Mouse (Mus musculus) cerebellum, adult 2 months (tissue): Measurements from ENCODE around the gene Adamts6. TPM values are rescaled to one million over a fixed set of nuclear protein-coding genes. Genes with fewer than 3 reads are reported as not detected.

Experiments
- DNase-seq, 2 experiments: peaks; one replicate each; pipeline ENCODE4 v3.0.0; 2021
- H3K27ac ChIP-seq: fragments of 200-500 bp; 2 replicates; pipeline ENCODE4 v1.5.1; 2012; ENCODE audit warnings: low read length, control low read depth, inconsistent platforms; ENCODE audit not compliant: insufficient read depth
- H3K27me3 ChIP-seq: fragments of 200-500 bp; 2 replicates; pipeline ENCODE4 v1.6.1; 2012; ENCODE audit warnings: inconsistent platforms, mild to moderate bottlenecking, low read length, moderate library complexity; ENCODE audit not compliant: control insufficient read depth, insufficient read depth
- H3K4me1 ChIP-seq: fragments of 200-500 bp; 2 replicates; pipeline ENCODE4 v1.6.1; 2011; ENCODE audit warnings: low read length; ENCODE audit not compliant: control insufficient read depth, insufficient read depth
- H3K4me3 ChIP-seq: fragments of 200-500 bp; replicated peaks from 2 replicates; pipeline ENCODE3; 2011; ENCODE audit warnings: mild to moderate bottlenecking, low read depth, low read length, control low read depth; ENCODE audit not compliant: insufficient read depth
- CTCF ChIP-seq: fragments of 200-500 bp; IDR thresholded peaks from 2 replicates; pipeline ENCODE4 v1.5.1; 2011; ENCODE audit warnings: low read depth, mild to moderate bottlenecking, control low read depth, low read length, moderate library complexity, borderline replicate concordance; ENCODE audit not compliant: insufficient read depth
- POLR2A ChIP-seq: fragments of 200-500 bp; IDR thresholded peaks from 2 replicates; pipeline ENCODE4 v1.6.1; 2011; ENCODE audit warnings: low read length, control low read depth, borderline replicate concordance; ENCODE audit not compliant: insufficient read depth
- WGBS: fragments of 180-500 bp; shearing (Covaris S2); methylation state at CpG from one replicate; pipeline ENCODE4 v1.1.7; 2018; 5-methylcytosine and 5-hydroxymethylcytosine counted together
- polyA plus RNA-seq: library from polyadenylated mRNA; depleted of rRNA; stranded (reverse); fragments of >200 nt; gene quantifications from 2 replicates; pipeline ENCODE4 v1.2.3, GENCODE M21; 2012

Adamts6 gene
- polyA plus RNA-seq, 1 experiment: 5.0 TPM

DNA sequence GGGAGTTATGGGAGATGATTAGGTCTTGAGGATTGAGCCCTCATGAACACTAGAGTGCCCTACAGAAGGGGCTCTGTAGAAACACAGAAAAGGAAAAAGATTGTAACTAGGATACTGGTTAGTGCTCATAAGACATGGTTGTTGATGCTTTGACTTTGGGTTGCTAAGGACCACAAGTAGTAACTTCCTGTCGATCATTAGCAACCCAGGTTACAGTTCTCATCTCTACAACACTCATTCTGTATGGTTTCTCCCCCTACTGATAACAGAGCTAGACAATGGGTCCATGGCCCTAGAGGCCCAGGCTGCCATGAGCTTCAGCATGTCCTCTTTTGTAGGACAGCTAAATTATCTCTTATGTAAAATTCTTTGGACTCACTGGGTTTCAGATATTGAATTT lies 227.4 kb downstream of the Adamts6 start:
- DNase-seq: no peak
- no peak for TF ChIP-seq POLR2A
- no peak for TF ChIP-seq CTCF
- peaks cover 7% of the 10 kb centered on the region for H3K4me1 ChIP-seq
- H3K27ac ChIP-seq: no peak overlapping the region
- 92% methylated on average over 1 of the region's 1 CpGs for WGBS
- no peak overlapping the region for H3K4me3 ChIP-seq
- H3K27me3 ChIP-seq: no peaks in the 10 kb centered on the region

DNA sequence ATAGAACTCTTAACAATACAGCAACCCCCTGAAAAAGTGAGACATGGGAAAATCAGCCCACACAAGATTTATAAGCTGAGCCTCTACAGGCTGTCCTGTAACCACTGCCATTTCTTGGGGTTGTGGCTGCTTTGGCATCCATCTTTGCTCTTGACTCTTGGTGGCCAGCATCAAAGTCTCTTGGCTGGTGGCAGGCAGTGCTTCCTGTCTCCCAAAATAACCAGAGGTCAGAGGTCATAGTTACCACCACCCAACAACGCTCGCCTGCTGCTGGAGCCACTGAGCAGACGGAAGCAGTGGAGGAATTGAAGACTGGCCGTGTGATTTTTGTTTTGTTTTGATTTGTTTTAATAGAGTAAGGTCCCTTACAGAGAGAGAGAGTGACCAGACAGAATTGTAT lies 228.5 kb downstream of the Adamts6 start:
- TF ChIP-seq POLR2A (no peak), CTCF (no peak)
- no peaks in the 10 kb centered on the region for H3K4me1 ChIP-seq
- no peak overlapping the region for H3K4me3 ChIP-seq
- no peak for DNase-seq
- H3K27ac ChIP-seq: no peak overlapping the region
- 87% methylated on average over 4 of the region's 4 CpGs for WGBS
- no peaks in the 10 kb centered on the region for H3K27me3 ChIP-seq

DNA sequence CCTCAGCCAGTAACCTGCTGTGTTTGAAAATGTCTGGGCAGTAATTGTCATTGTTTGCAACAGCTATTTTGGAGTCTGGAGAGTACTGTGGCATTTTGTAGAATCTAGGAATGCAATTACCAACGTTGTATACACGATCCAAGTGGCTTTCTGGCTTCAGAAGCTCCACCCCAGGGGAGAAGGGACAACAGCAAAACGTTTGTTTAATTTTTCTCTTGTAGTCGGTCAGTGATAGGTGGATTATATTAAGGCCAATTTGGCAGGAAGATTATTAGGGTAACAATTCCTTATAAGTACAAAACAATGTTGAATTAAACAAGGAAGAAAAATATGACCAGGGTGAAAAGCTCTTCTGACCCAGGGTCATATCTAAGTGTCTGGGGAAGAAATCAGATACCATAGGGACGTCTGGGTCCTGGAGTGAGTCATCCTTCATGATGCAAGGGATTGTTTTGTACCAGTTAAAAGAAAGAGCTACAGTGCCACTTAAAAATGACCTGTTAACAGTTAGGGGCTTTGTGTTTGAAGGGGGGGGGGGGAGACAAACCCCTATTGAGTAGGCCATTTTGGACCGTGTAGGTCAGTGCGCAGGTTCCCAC lies 229.2 kb downstream of the Adamts6 start:
- WGBS: 59% methylated on average over 7 of the region's 7 CpGs
- DNase-seq: no peak
- H3K4me1 ChIP-seq: no peaks in the 10 kb centered on the region
- TF ChIP-seq CTCF: no peak
- no peak for TF ChIP-seq POLR2A
- H3K27me3 ChIP-seq: no peaks in the 10 kb centered on the region
- H3K27ac ChIP-seq: no peak overlapping the region
- no peak overlapping the region for H3K4me3 ChIP-seq

DNA sequence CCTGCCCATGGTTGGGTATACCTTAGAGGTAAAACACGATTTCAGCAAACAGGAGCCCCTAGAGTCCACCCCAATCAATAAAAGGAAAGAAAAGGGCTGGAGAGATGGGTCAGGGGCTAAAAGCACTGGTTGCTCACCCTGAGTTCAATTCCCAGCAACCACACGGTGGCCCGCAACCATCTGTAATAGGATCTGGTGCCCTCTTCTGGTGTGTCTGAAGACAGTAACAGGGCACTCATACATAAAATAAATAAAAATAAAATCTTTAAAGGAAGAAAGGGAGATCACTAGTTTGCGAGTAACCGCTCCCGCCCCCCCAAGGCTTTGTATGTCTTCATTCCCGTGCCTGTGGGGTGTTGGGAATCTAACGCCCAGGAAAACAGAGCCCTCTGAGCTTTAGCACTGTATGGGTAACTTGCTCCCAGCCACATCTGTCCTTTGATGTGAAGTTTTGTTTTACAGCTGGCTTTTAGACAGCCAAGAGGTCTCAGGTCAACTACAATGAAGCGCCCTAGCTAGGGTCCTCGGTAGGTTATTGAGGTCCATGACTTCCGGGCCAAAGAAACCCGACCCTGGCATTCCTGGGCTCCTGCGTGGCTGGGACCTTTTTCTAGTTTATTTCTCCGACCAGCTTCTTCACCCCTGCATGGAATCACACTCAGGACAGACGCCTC lies 230.1 kb downstream of the Adamts6 start:
- H3K4me3 ChIP-seq: peak overlapping the region; percentile 34
- H3K27me3 ChIP-seq: no peaks in the 10 kb centered on the region
- TF ChIP-seq POLR2A (no peak), CTCF (no peak)
- no peak overlapping the region for H3K27ac ChIP-seq
- 58% methylated on average over 15 of the region's 15 CpGs for WGBS
- H3K4me1 ChIP-seq: no peaks in the 10 kb centered on the region
- DNase-seq: no peak

DNA sequence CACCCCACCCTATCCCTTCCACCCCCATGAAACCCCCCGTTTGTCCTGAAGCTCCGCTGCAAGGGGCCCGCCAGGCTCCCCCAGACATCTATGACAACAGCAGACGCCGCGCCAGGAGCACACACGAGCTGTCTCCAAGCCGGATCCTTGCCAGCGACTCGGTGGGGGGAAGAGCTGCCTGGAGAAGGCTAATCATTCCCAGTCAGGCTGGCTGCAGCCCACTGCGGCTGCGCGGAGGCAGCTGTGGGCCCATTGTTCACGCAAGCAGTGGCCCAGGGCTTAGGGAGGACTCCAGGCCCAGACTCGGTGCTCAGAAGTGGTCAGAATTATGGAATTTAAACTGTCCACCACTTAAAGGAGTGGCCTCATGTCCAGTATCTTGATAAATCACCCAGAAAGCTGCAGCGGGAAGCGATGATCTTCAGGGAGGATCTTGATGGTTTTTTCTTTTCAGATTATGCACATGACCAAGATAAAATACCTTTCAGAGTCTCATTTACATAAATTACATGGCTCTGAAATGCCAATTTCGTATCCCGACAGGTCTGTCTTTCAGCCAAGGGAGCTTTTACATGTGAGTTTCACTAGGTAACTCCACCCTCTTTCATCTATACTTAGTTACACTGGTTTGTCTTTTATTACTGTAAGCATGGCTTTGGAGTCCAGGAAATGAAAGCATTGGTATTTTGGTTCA lies 230.8 kb downstream of the Adamts6 start:
- Histone ChIP-seq H3K4me1 (no peaks in the 10 kb centered on the region), H3K27me3 (no peaks in the 10 kb centered on the region), H3K4me3 (peak overlapping the region; percentile 34), H3K27ac (no peak overlapping the region)
- peak; percentile 84 to 87 for DNase-seq
- WGBS: 6% methylated on average over 19 of the region's 19 CpGs
- TF ChIP-seq POLR2A: no peak
- no peak for TF ChIP-seq CTCF

DNA sequence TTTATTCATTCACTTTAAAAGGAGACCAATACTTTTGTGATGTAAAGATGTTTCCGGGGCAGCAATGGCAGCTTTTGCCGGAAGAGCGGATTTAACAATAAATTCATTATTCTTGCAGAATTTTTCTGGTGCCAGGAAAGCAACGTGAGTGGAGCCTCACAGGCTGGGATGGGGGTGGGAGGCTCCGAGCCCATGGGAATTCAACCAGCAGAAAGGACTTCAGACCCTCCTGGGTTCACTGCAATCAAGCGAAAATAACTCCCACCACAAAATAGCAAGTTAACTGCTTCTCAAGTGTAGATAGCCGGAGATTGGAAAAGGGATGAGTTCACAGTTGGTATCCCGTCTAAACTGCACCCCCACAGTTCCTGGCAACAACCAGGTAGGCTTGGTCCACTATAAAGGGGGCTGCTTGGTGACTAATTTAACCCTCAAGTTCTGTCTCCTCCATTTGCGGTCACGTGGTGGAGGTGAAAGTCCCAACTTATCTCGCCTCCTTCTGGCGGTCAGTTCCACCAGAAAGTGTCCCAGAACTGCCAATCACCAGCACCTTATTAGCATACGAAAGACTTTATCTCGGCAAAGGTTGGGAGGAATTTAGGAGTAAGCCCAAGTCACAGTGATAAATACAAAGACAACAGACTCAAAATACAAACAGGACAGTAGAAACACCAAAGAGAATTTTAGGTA lies 231.5 kb downstream of the Adamts6 start:
- no peak overlapping the region for H3K27ac ChIP-seq
- no peaks in the 10 kb centered on the region for H3K4me1 ChIP-seq
- no peak for TF ChIP-seq CTCF
- TF ChIP-seq POLR2A: no peak
- 46% methylated on average over 14 of the region's 14 CpGs for WGBS
- H3K4me3 ChIP-seq: no peak overlapping the region
- no peaks in the 10 kb centered on the region for H3K27me3 ChIP-seq
- peak in 1 of 2 experiments; percentile 6 for DNase-seq

DNA sequence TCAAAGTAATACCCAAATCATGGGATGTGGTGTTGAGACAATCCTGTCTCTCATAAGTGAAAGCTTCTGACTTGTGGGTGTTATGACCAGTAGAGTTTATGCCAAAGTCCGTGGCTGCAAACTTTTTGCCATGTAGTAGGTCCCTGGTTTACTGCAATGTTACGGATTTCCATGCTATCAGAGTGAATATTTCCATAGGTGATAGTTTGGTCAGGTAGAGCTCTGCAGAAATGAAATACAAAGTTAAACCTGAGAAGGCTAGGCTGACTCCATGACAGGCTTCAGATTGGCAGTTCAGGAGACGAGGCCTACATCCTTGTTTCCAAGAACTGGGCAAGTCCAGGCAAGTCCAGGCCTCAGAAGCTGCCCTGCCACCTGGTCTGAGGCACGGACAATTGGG lies 232.3 kb downstream of the Adamts6 start:
- no peak for DNase-seq
- TF ChIP-seq POLR2A (no peak), CTCF (no peak)
- WGBS: 96% methylated on average over 4 of the region's 4 CpGs
- Histone ChIP-seq H3K27ac (no peak overlapping the region), H3K4me3 (no peak overlapping the region), H3K4me1 (no peaks in the 10 kb centered on the region), H3K27me3 (no peaks in the 10 kb centered on the region)

DNA sequence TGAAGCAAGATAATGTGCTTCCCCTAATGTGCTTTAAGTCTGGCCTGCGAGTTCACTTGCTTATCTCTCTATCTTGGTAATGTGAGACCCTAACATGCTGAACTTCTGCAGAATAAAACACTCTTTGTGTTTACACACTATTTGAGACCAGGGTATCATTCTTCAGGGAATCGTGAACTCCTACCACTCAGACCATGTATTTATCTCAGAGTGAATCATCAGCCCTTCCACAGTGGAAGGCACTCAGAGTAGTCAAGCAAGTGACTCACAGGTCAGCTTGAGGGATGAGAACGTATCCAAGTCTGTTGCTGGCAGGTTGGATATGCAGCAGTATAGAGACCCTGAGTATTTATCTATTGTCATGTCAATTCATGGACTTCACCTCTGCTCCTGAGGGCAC lies 232.8 kb downstream of the Adamts6 start:
- TF ChIP-seq POLR2A (no peak), CTCF (no peak)
- Histone ChIP-seq H3K27ac (no peak overlapping the region), H3K27me3 (no peaks in the 10 kb centered on the region), H3K4me1 (no peaks in the 10 kb centered on the region), H3K4me3 (no peak overlapping the region)
- WGBS: 98% methylated on average over 3 of the region's 3 CpGs
- DNase-seq: no peak
